In the genomic region with DNA sequence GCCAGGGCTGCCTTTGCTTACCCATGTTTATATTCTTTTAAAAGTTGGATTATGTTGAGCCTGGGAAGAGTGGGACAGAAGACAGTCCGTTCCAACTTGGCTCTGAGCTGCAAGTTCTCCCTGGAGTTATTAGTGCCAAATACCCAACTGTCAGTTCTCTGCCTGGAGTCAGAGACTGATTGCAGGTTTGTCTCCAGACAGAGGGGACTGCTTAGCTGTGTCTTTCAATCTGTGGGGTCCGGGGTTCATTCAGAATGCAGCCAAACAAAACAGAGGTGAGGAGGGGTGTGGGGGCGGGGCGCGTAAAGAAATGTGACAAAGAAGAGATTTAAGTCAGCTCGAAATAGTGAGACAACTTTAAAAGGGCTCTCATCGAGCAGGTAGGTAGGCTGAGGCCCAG, we compare ENCODE assay signal across 8 mouse cellular contexts. TPM values are rescaled to one million over a fixed set of nuclear protein-coding genes. Genes with fewer than 3 reads are reported as not detected.
DNase-seq lines count a peak whose midpoint lies in the region; ATAC-seq and TF ChIP-seq lines count a peak whose summit lies in the region.

No protein-coding gene starts in this region.

- WGBS in forebrain, postnatal 0 days: under 1% methylated on average over 7 of the region's 7 CpGs
- WGBS in liver, embryonic 16.5 days (ENCODE audit: insufficient replicate concordance): 3% methylated on average over 7 of the region's 7 CpGs

- no peaks in the 10 kb centered on the region for H3K27me3 ChIP-seq in ES-Bruce4 (ENCODE audit: control insufficient read depth, insufficient read depth, low read length, poor library complexity, severe bottlenecking)
- H3K27me3 ChIP-seq in forebrain, postnatal 0 days (ENCODE audit: insufficient read depth, low read length): no peaks in the 10 kb centered on the region
- H3K27me3 ChIP-seq in liver, embryonic 16.5 days (ENCODE audit: control insufficient read depth, insufficient read depth, low read depth, low read length): no peaks in the 10 kb centered on the region

- peak overlapping the region; percentile 97 for H3K4me3 ChIP-seq in gastrocnemius, adult 2 months
- H3K4me3 ChIP-seq in ES-Bruce4 (ENCODE audit: low read depth, low read length): peak overlapping the region; percentile 74
- H3K4me3 ChIP-seq in forebrain, postnatal 0 days (ENCODE audit: low read depth, low read length): peak overlapping the region; percentile 85
- H3K4me3 ChIP-seq in liver, embryonic 16.5 days (ENCODE audit: low read depth, low read length): peak overlapping the region; percentile 81

- no peak for TF ChIP-seq CTCF in gastrocnemius, adult 2 months (IDR thresholded peaks at IDR 0.05)
- TF ChIP-seq CTCF in ES-Bruce4 (IDR thresholded peaks at IDR 0.05; ENCODE audit: low read depth, low read length): no peak
- no peak for TF ChIP-seq CTCF in forebrain, postnatal 0 days (IDR thresholded peaks at IDR 0.05; ENCODE audit: low read depth)

- ATAC-seq in forebrain, postnatal 0 days: peak; percentile 16; the same call in 1 of the 2 replicates
- ATAC-seq in liver, embryonic 16.5 days (ENCODE audit: low read depth): no peak

- no peaks in the 10 kb centered on the region for H3K9me3 ChIP-seq in ES-Bruce4 (replicated peaks; ENCODE audit: control insufficient read depth, insufficient read depth, low read length, poor library complexity, severe bottlenecking)
- H3K9me3 ChIP-seq in forebrain, postnatal 0 days (ENCODE audit: low read length): no peaks in the 10 kb centered on the region
- no peaks in the 10 kb centered on the region for H3K9me3 ChIP-seq in liver, embryonic 16.5 days (replicated peaks; ENCODE audit: control insufficient read depth, low read length)

- peak overlapping the region; percentile 93 for H3K27ac ChIP-seq in gastrocnemius, adult 2 months
- H3K27ac ChIP-seq in ES-Bruce4 (ENCODE audit: insufficient read depth, low read length): no peak overlapping the region
- H3K27ac ChIP-seq in forebrain, postnatal 0 days (ENCODE audit: low read depth, low read length): no peak overlapping the region
- H3K27ac ChIP-seq in liver, embryonic 16.5 days (ENCODE audit: low read length): peak overlapping the region; percentile 65

- H3K4me1 ChIP-seq in ES-Bruce4 (ENCODE audit: control insufficient read depth, insufficient read depth, low read length): no peaks in the 10 kb centered on the region
- peaks cover 5% of the 10 kb centered on the region; the same call in 1 of the 2 replicates for H3K4me1 ChIP-seq in forebrain, postnatal 0 days (ENCODE audit: insufficient read depth)
- H3K4me1 ChIP-seq in liver, embryonic 16.5 days (ENCODE audit: control insufficient read depth, low read depth, low read length): peaks cover 25% of the 10 kb centered on the region

- peak overlapping the region; percentile 32 for H3K9ac ChIP-seq in ES-Bruce4 (ENCODE audit: low read depth, poor library complexity, severe bottlenecking)
- peak overlapping the region; percentile 80 for H3K9ac ChIP-seq in forebrain, postnatal 0 days
- H3K9ac ChIP-seq in liver, embryonic 16.5 days (ENCODE audit: low read depth, low read length): peak overlapping the region; percentile 77

- TF ChIP-seq EP300 in ES-Bruce4 (IDR thresholded peaks at IDR 0.05; ENCODE audit: insufficient read depth, low read depth, low read length): no peak

- H3K36me3 ChIP-seq in ES-Bruce4 (ENCODE audit: control insufficient read depth, insufficient read depth, low read length, poor library complexity, severe bottlenecking): no peaks in the 10 kb centered on the region
- H3K36me3 ChIP-seq in forebrain, postnatal 0 days (ENCODE audit: insufficient read depth): peaks cover 12% of the 10 kb centered on the region
- H3K36me3 ChIP-seq in liver, embryonic 16.5 days (ENCODE audit: control insufficient read depth, insufficient read depth): no peaks in the 10 kb centered on the region

- no peak for TF ChIP-seq POLR2A in ES-Bruce4 (IDR thresholded peaks at IDR 0.05; ENCODE audit: insufficient read depth, low read length)

- DNase-seq in gastrocnemius, adult 2 months: no peak
- no peak for DNase-seq in gastrocnemius, postnatal 10 days
- no peak for DNase-seq in forebrain, postnatal 0 days
- DNase-seq in frontal cortex, adult 2 months (ENCODE audit: extremely low spot score in 1 of 2, low spot score in 1 of 2): no peak
- no peak for DNase-seq in thymus, postnatal 10 days (ENCODE audit: low spot score in 2 of 2)
- no peak for DNase-seq in cerebellum, postnatal 10 days

- peak overlapping the region; percentile 76 for H3K4me2 ChIP-seq in forebrain, postnatal 0 days (ENCODE audit: low read depth)
- H3K4me2 ChIP-seq in liver, embryonic 16.5 days (ENCODE audit: low read depth, low read length): peak overlapping the region; percentile 89

- intact Hi-C loops in gastrocnemius, adult 2 months (cut with DNase I): no loop called here

RNA-seq across cellular contexts. Expression of a gene that starts 1.7 kb away (rescaled TPM):
- 1 to 10 TPM; 1.3 to 1.6 TPM for total RNA-seq in gastrocnemius, adult 2 months (2021)
- 1 to 10 TPM; 3.9 to 6.2 TPM for total RNA-seq in gastrocnemius, postnatal 10 days (2021)
- polyA plus RNA-seq in ES-Bruce4 (2011; ENCODE audit: insufficient read depth, insufficient read length, low read depth, missing spikeins): 0.51 and 0.75 TPM in 2 replicates
- 3.5 and 6.6 TPM in 2 replicates for total RNA-seq in forebrain, postnatal 0 days (2014; rRNA removed)
- 4.4 and 4.6 TPM in 2 replicates for polyA plus RNA-seq in forebrain, postnatal 0 days (2015; fragmentation: Nextera tagmentation; extraction: Ambion mirVana)
- polyA plus RNA-seq in liver, embryonic 16.5 days (2015; fragmentation: Nextera tagmentation; extraction: Ambion mirVana): 9.0 and 9.5 TPM in 2 replicates
- 6.8 and 8.0 TPM in 2 replicates for polyA plus RNA-seq in frontal cortex, adult 2 months (2012; rRNA removed)

RNA-seq across cellular contexts. Expression of a gene that starts 18.2 kb away (rescaled TPM):
- 10 to 100 TPM; 21.7 to 32.8 TPM for total RNA-seq in gastrocnemius, adult 2 months (2021)
- total RNA-seq in gastrocnemius, postnatal 10 days (2021): 10 to 100 TPM; 26.9 to 30.0 TPM
- polyA plus RNA-seq in ES-Bruce4 (2011; ENCODE audit: insufficient read depth, insufficient read length, low read depth, missing spikeins): 26.9 and 37.3 TPM in 2 replicates
- total RNA-seq in forebrain, postnatal 0 days (2014; rRNA removed): 35.8 and 37.6 TPM in 2 replicates
- 74.7 and 74.9 TPM in 2 replicates for polyA plus RNA-seq in forebrain, postnatal 0 days (2015; fragmentation: Nextera tagmentation; extraction: Ambion mirVana)
- polyA plus RNA-seq in liver, embryonic 16.5 days (2015; fragmentation: Nextera tagmentation; extraction: Ambion mirVana): 516 and 530 TPM in 2 replicates
- 37.2 and 43.1 TPM in 2 replicates for polyA plus RNA-seq in frontal cortex, adult 2 months (2012; rRNA removed)

RNA-seq across cellular contexts. Expression of a gene that starts 21.7 kb away (rescaled TPM):
- total RNA-seq in gastrocnemius, adult 2 months (2021): not detected
- under 1 TPM; 0.66 to 0.70 TPM for total RNA-seq in gastrocnemius, postnatal 10 days (2021)
- polyA plus RNA-seq in ES-Bruce4 (2011; ENCODE audit: insufficient read depth, insufficient read length, low read depth, missing spikeins): 18.5 and 18.9 TPM in 2 replicates
- 0.15 and 0.86 TPM in 2 replicates for total RNA-seq in forebrain, postnatal 0 days (2014; rRNA removed)
- polyA plus RNA-seq in forebrain, postnatal 0 days (2015; fragmentation: Nextera tagmentation; extraction: Ambion mirVana): 0.31 and 0.51 TPM in 2 replicates
- polyA plus RNA-seq in liver, embryonic 16.5 days (2015; fragmentation: Nextera tagmentation; extraction: Ambion mirVana): 0.15 and 0.27 TPM in 2 replicates
- 0.60 and 0.78 TPM in 2 replicates for polyA plus RNA-seq in frontal cortex, adult 2 months (2012; rRNA removed)

RNA-seq across cellular contexts. Expression of a gene that starts 23.3 kb away (rescaled TPM):
- total RNA-seq in gastrocnemius, adult 2 months (2021): 10 to 100 TPM; 15.5 to 18.5 TPM
- 10 to 100 TPM; 20.9 to 21.8 TPM for total RNA-seq in gastrocnemius, postnatal 10 days (2021)
- 32.3 and 34.0 TPM in 2 replicates for polyA plus RNA-seq in ES-Bruce4 (2011; ENCODE audit: insufficient read depth, insufficient read length, low read depth, missing spikeins)
- 29.1 and 36.6 TPM in 2 replicates for total RNA-seq in forebrain, postnatal 0 days (2014; rRNA removed)
- 52.2 and 68.3 TPM in 2 replicates for polyA plus RNA-seq in forebrain, postnatal 0 days (2015; fragmentation: Nextera tagmentation; extraction: Ambion mirVana)
- 44.8 and 48.9 TPM in 2 replicates for polyA plus RNA-seq in liver, embryonic 16.5 days (2015; fragmentation: Nextera tagmentation; extraction: Ambion mirVana)
- 30.6 and 31.3 TPM in 2 replicates for polyA plus RNA-seq in frontal cortex, adult 2 months (2012; rRNA removed)

RNA-seq across cellular contexts. Expression of a gene that starts 23.6 kb away (rescaled TPM):
- under 1 TPM in 1 of 2 experiments, not detected in 1; 0.17 TPM for total RNA-seq in gastrocnemius, adult 2 months (2021)
- total RNA-seq in gastrocnemius, postnatal 10 days (2021): under 1 TPM; 0.18 to 0.26 TPM
- polyA plus RNA-seq in ES-Bruce4 (2011; ENCODE audit: insufficient read depth, insufficient read length, low read depth, missing spikeins): 1.3 and 1.5 TPM in 2 replicates
- 0.31 and 0.38 TPM in 2 replicates for total RNA-seq in forebrain, postnatal 0 days (2014; rRNA removed)
- polyA plus RNA-seq in forebrain, postnatal 0 days (2015; fragmentation: Nextera tagmentation; extraction: Ambion mirVana): 0.50 and 0.72 TPM in 2 replicates
- polyA plus RNA-seq in liver, embryonic 16.5 days (2015; fragmentation: Nextera tagmentation; extraction: Ambion mirVana): 0.06 TPM in 2 replicates
- 0.44 TPM in 2 replicates for polyA plus RNA-seq in frontal cortex, adult 2 months (2012; rRNA removed)

Comparison
In these comparisons a context has a peak if more than half of its experiments do, and no peak if none do; other contexts are left out.
1. H3K27ac ChIP-seq: peak in gastrocnemius, adult 2 months (single experiment) and liver, embryonic 16.5 days (single experiment); none in ES-Bruce4 (single experiment) and forebrain, postnatal 0 days (single experiment).
2. RNA of a gene that starts 21.7 kb away (polyA plus RNA-seq): 18.5 to 18.9 TPM in ES-Bruce4; 0.60 to 0.78 TPM in frontal cortex, adult 2 months, 0.31 to 0.51 TPM in forebrain, postnatal 0 days and 0.15 to 0.27 TPM in liver, embryonic 16.5 days; every median in the first group is over 10 times any median in the second.
3. Peak in every context shown above with its lines, with median percentiles within 50 percentile points of each other: H3K4me3 ChIP-seq and H3K9ac ChIP-seq.